Mouse (Mus musculus): ENCODE data around the gene Nr1h5. TPM values are rescaled to one million over a fixed set of nuclear protein-coding genes. Genes with fewer than 3 reads are reported as not detected.

Nr1h5 gene
- polyA plus RNA-seq (2017; shearing (Covaris generic)), result not detected

DNA sequence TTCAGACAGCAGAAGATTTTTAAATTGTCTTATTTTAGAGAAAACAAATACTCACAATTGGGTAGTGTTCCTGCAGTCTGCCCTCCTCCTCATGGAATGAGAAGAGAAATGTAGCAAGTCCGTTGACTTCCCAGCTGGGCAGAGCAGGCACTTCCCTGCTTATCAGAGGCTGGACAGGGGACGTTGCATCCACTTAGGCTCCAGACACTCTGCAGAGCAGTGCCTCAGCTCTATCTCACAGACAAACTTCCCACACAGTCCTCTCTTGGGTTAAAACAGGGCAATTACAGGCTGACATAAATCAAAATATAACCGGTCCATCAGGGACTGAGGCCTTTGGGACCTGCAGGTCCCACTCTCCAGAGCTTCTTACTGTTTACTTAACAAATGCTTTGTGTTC, at the start of gene Nr1h5:
Gene Nr1h5 (minus strand): TSS at position 101 of the 400 bp plus-strand sequence.

DNA sequence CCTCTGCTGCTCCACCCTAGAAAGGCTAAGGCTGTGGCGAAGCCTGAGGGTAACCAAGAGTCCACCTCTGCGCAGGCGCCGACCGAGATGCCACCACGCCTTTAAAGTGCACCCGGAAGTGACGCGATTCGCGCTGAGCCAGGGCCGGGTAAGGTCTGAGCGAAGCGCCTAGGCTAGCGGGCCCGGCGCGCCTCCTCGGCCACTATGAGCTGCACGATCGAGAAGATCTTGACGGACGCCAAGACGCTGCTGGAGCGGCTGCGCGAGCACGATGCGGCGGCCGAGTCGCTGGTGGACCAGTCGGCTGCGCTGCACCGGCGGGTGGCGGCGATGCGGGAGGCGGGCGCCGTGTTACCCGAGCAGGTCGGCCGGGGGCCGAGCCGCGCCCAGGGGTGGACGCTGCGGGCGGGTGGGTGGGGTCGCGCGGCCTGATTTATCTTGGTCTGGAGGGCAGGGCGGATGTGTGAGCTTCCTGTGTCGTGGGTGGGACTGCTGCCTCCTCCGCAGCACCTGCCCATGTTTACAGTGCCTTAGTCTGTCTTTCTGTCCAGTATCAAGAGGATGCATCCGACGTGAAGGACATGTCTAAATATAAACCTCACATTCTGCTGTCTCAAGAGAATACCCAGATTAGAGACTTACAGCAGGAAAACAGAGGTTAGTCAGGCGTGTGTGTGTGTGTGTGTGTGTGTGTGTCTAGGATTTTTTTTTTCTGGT, 31.8 kb upstream of the Nr1h5 start, which contains the start of gene Sike1:
Gene Sike1 (plus strand): TSS at position 104 of the 717 bp plus-strand sequence.

DNA sequence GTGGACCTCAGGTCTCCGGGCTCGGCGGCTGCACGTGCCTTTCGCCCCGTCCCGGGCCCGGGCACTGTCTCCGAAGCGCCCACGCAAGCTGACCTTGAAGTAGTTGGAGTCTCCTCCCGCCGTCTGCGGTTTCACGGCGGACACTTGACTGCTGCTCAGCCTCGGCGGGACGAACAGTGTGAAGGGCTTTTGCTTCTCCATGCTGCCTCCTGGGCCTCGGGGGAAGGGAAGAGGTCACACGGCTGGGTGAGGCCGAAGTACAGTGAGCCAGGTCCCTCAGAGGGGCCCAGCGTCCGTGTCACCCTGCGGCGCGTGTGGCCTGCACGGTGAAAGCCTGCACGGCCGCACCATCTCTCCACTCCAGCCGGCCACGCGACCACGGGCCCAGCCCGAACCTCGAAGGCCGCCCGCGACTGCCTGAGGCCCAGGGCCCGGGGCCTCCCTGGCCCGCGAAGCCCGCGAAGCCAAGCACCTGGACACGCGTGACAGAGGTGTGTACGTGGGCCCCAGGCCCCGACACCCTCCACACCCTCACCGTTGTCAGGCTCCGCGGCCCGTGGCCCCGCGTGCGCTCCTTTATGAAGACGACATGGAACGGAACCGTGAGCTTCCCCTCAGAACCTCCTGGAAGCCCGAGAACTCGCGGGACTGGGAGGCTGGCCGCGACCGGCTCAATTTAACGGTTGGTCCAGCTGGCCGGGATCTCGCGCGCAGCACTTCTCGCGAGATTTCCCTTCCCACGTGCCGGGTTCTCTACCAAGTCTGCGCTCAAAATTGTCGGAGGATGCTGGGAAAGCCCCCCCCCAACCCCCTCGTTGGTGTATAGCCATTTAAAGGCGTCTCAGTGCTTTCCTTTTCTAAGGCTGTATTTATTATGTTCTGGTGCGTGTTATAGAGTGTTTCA, 28.2 kb downstream of the Nr1h5 start, which contains the start of gene Sycp1:
Gene Sycp1 (minus strand): TSS at position 650 of the 904 bp plus-strand sequence.

Other genes with a start within 250 kb of the Nr1h5 start
- gene Tspan2, start 229.6 kb downstream of the Nr1h5 start, polyA plus RNA-seq (2017; shearing (Covaris generic)), result 1 to 10 TPM in 1 of 2 experiments, under 1 TPM in 1; 0.61 to 1.8 TPM
- under 1 TPM in 1 of 2 experiments, not detected in 1; 0.64 TPM for gene Tshb, start 181.4 kb downstream of the Nr1h5 start, polyA plus RNA-seq (2017; shearing (Covaris generic))
- not detected for gene Sycp1, start 28.0 kb downstream of the Nr1h5 start, polyA plus RNA-seq (2017; shearing (Covaris generic))
- gene Sike1, start 31.6 kb upstream of the Nr1h5 start, polyA plus RNA-seq (2017; shearing (Covaris generic)), result 100 to 1,000 TPM in 1 of 2 experiments, 10 to 100 TPM in 1; 92.0 to 103 TPM
- gene Csde1, start 56.3 kb upstream of the Nr1h5 start, polyA plus RNA-seq (2017; shearing (Covaris generic)), result 100 to 1,000 TPM; 260 to 291 TPM
- 10 to 100 TPM; 49.3 to 53.2 TPM for gene Nras, start 94.2 kb upstream of the Nr1h5 start, polyA plus RNA-seq (2017; shearing (Covaris generic))
- 10 to 100 TPM in 1 of 2 experiments, 1 to 10 TPM in 1; 2.2 to 12.5 TPM for gene Ampd1, start 109.9 kb upstream of the Nr1h5 start, polyA plus RNA-seq (2017; shearing (Covaris generic))
- gene Dennd2c, start 138.5 kb upstream of the Nr1h5 start, polyA plus RNA-seq (2017; shearing (Covaris generic)), result 1 to 10 TPM; 1.1 to 1.2 TPM
- 100 to 1,000 TPM; 118 to 150 TPM for gene Bcas2, start 207.5 kb upstream of the Nr1h5 start, polyA plus RNA-seq (2017; shearing (Covaris generic))